Mouse (Mus musculus) CH12.LX (cell line): ENCODE measurements around the gene Nono. TPM values are rescaled to one million over a fixed set of nuclear protein-coding genes. Genes with fewer than 3 reads are reported as not detected.

ENCODE experiments used
- DNase-seq: peaks from one replicate; pipeline ENCODE4 v3.0.0-alpha.2; 2013; ENCODE audit errors: extremely low read depth
- H3K27ac ChIP-seq: 2 replicates; pipeline ENCODE4 v1.5.1; 2012; ENCODE audit warnings: low read depth, mild to moderate bottlenecking, control low read depth, moderate library complexity; ENCODE audit not compliant: insufficient read depth
- H3K27me3 ChIP-seq: replicated peaks from 2 replicates; pipeline ENCODE3; 2012; ENCODE audit warnings: inconsistent platforms
- H3K36me3 ChIP-seq, 2 experiments: replicated peaks in 1 of 2; 2 replicates each; pipeline versions ENCODE3 to v1.6.1; 2012; ENCODE audit warnings: inconsistent platforms in 1 of 2, low read length in 1 of 2, mild to moderate bottlenecking in 1 of 2, mixed read lengths in 1 of 2, moderate library complexity in 1 of 2; ENCODE audit not compliant: control insufficient read depth in 1 of 2, insufficient read depth in 1 of 2
- H3K4me1 ChIP-seq, 2 experiments: 2 replicates each; pipeline ENCODE4 v1.6.1; 2012; ENCODE audit warnings: inconsistent platforms in 1 of 2, moderate library complexity in 1 of 2; ENCODE audit not compliant: insufficient read depth in 2 of 2, control insufficient read depth in 1 of 2
- H3K4me2 ChIP-seq: 2 replicates; pipeline ENCODE4 v1.6.1; 2012; ENCODE audit warnings: low read depth, mild to moderate bottlenecking, control low read depth; ENCODE audit not compliant: poor library complexity, insufficient read depth, severe bottlenecking
- H3K4me3 ChIP-seq, 3 experiments: fragments of 150-350 bp in 1 of 3; sonication (generic) in 1 of 3; replicated peaks in 1 of 3; 2 replicates each; pipeline versions ENCODE3 to v1.5.1; 2011 to 2012; ENCODE audit warnings: low read depth in 2 of 3, low read length in 2 of 3, mild to moderate bottlenecking in 2 of 3, moderate library complexity in 2 of 3, control low read depth in 1 of 3, improper control_type of control experiment in 1 of 3, inconsistent platforms in 1 of 3, mixed read lengths in 1 of 3; ENCODE audit not compliant: poor library complexity in 1 of 3
- H3K79me2 ChIP-seq: replicated peaks from 2 replicates; pipeline ENCODE4 v1.6.1; 2012; ENCODE audit warnings: mild to moderate bottlenecking, moderate library complexity; ENCODE audit not compliant: control insufficient read depth, poor library complexity, insufficient read depth, severe bottlenecking; ENCODE audit errors: extremely low read depth
- H3K9ac ChIP-seq: 2 replicates; pipeline ENCODE4 v1.6.1; 2012; ENCODE audit warnings: low read depth, mild to moderate bottlenecking, control low read depth, moderate library complexity; ENCODE audit not compliant: insufficient read depth
- H3K9me3 ChIP-seq: replicated peaks from 2 replicates; pipeline ENCODE3; 2012; ENCODE audit warnings: low read length, inconsistent platforms, mixed read lengths
- EP300 ChIP-seq: IDR thresholded peaks from 2 replicates; pipeline ENCODE4 v1.6.1; 2011; ENCODE audit warnings: low read length, improper control_type of control experiment
- ETS1 ChIP-seq: conservative IDR thresholded peaks from 2 replicates; pipeline ENCODE4 v1.6.1; 2012; ENCODE audit warnings: low read depth, mild to moderate bottlenecking, inconsistent platforms, low read length, improper control_type of control experiment, moderate library complexity
- GABPA ChIP-seq: IDR thresholded peaks from 2 replicates; pipeline ENCODE4 v1.6.1; 2012; ENCODE audit warnings: low read depth, low read length, improper control_type of control experiment, inconsistent platforms; ENCODE audit not compliant: insufficient replicate concordance
- JUND ChIP-seq: conservative IDR thresholded peaks from 2 replicates; pipeline ENCODE4 v1.6.1; 2011; ENCODE audit warnings: low read depth, low read length, improper control_type of control experiment
- KAT2A ChIP-seq: IDR thresholded peaks from 2 replicates; pipeline ENCODE4 v1.6.1; 2012; ENCODE audit warnings: low read length, improper control_type of control experiment, inconsistent platforms; ENCODE audit not compliant: insufficient replicate concordance
- MAX ChIP-seq: IDR thresholded peaks from 2 replicates; pipeline ENCODE4 v1.6.1; 2011; ENCODE audit warnings: low read length, improper control_type of control experiment
- MAZ ChIP-seq: IDR thresholded peaks from 2 replicates; pipeline ENCODE4 v1.6.1; 2012; ENCODE audit warnings: low read depth, mild to moderate bottlenecking, inconsistent platforms, low read length, improper control_type of control experiment, moderate library complexity
- MEF2A ChIP-seq: IDR thresholded peaks from 2 replicates; pipeline ENCODE4 v1.6.1; 2014; ENCODE audit warnings: low read depth, mild to moderate bottlenecking, inconsistent platforms, low read length, improper control_type of control experiment, borderline replicate concordance
- NELFE ChIP-seq: IDR thresholded peaks from 2 replicates; pipeline ENCODE4 v1.6.1; 2011; ENCODE audit warnings: low read depth, low read length, improper control_type of control experiment
- PAX5 ChIP-seq: IDR thresholded peaks from 2 replicates; pipeline ENCODE4 v1.6.1; 2012; ENCODE audit warnings: low read length, inconsistent platforms, mixed read lengths
- POLR2A ChIP-seq: IDR thresholded peaks from 2 replicates; pipeline ENCODE4 v1.6.1; 2011; ENCODE audit warnings: low read depth, mild to moderate bottlenecking, improper control_type of control experiment, low read length
- SMC3 ChIP-seq: IDR thresholded peaks from 2 replicates; pipeline ENCODE4 v1.6.1; 2011; ENCODE audit warnings: low read depth, low read length, improper control_type of control experiment
- TCF12 ChIP-seq: IDR thresholded peaks from 2 replicates; pipeline ENCODE4 v1.6.1; 2014; ENCODE audit warnings: low read depth, mild to moderate bottlenecking, inconsistent platforms, low read length, improper control_type of control experiment
- ZKSCAN1 ChIP-seq: IDR thresholded peaks from 2 replicates; pipeline ENCODE4 v1.6.1; 2012; ENCODE audit warnings: low read depth, inconsistent platforms, low read length, improper control_type of control experiment, borderline replicate concordance
- dilution Hi-C: fragments of 300-500 bp; cut with MboI; formaldehyde crosslinking; loops from 2 replicates; pipeline ENCODE4 v1.14.3; 2020; ENCODE audit warnings: low sequenced_read_pairs; ENCODE audit not compliant: extremely low pct_unique_long_range_greater_than_20kb, extremely low pct_ligation_motif_present
- in situ Hi-C: fragments of 300-500 bp; cut with MboI; formaldehyde crosslinking; loops from 3 replicates; pipeline ENCODE4 v1.14.3; 2019; ENCODE audit warnings: low sequenced_read_pairs, low pct_ligation_motif_present, low pct_unique_long_range_greater_than_20kb, mixed read lengths
- polyA plus RNA-seq: library from polyadenylated mRNA; unstranded; fragments of >175 nt; gene quantifications from 2 replicates; pipeline ENCODE4 v1.2.1, GENCODE M21; 2012; ENCODE audit warnings: low read depth; ENCODE audit not compliant: insufficient read length
- total RNA-seq, 2 experiments: library from RNA; depleted of rRNA; stranded (reverse); fragments of 300-350 nt in 1 of 2; fragments of >200 nt in 1 of 2; gene quantifications; 2 replicates each; pipeline ENCODE4 v1.2.3; 2012 to 2014

The Nono gene
- total and polyA plus RNA-seq, 3 experiments = 314 to 535 (median 388) TPM

- Histone ChIP-seq H3K79me2 (no peaks in the 10 kb centered on the region), H3K36me3 (no peaks in the 10 kb centered on the region), H3K9ac (no peak overlapping the region), H3K27ac (no peak overlapping the region)
- TF ChIP-seq NELFE = no peak
- TF ChIP-seq, all 38 proteins: peak for 0
- no peaks in the 10 kb centered on the region for H3K9me3 ChIP-seq
- H3K4me3 ChIP-seq = no peak overlapping the region
- DNase-seq = no peak
- no peaks in the 10 kb centered on the region for H3K4me1 ChIP-seq
- H3K27me3 ChIP-seq = no peaks in the 10 kb centered on the region
- dilution Hi-C loops (no loop called here), in situ Hi-C loops (no loop called here)
- H3K4me2 ChIP-seq = no peak overlapping the region
Observed at GRCm38 (mm10) chrX:101384439-101385137, 44.5 kb upstream of the Nono start.

- no peaks in the 10 kb centered on the region for H3K36me3 ChIP-seq
- in situ Hi-C loops = no loop called here
- no peaks in the 10 kb centered on the region for H3K9me3 ChIP-seq
- no peaks in the 10 kb centered on the region for H3K27me3 ChIP-seq
- H3K4me2 ChIP-seq = no peak overlapping the region
- no peak for TF ChIP-seq POLR2A
- TF ChIP-seq GABPA = no peak
- no peak for TF ChIP-seq ETS1
- TF ChIP-seq TCF12 = no peak
- TF ChIP-seq MAZ = no peak
- no peak for TF ChIP-seq SMC3
- TF ChIP-seq EP300 = no peak
- TF ChIP-seq PAX5 = no peak
- no peak for TF ChIP-seq JUND
- TF ChIP-seq MEF2A = no peak
- TF ChIP-seq, all 38 proteins: peak for 0
- no peak for DNase-seq
- Histone ChIP-seq H3K27ac (no peak overlapping the region), H3K4me1 (no peaks in the 10 kb centered on the region), H3K79me2 (no peaks in the 10 kb centered on the region), H3K9ac (no peak overlapping the region), H3K4me3 (no peak overlapping the region)
- dilution Hi-C loops = no loop called here
Observed at GRCm38 (mm10) chrX:101386222-101386621, 42.9 kb upstream of the Nono start.

GRCm38 (mm10) chrX:101388866-101389537 lies 40.1 kb upstream of the Nono start:
- Histone ChIP-seq H3K9me3 (no peaks in the 10 kb centered on the region), H3K9ac (no peak overlapping the region), H3K36me3 (no peaks in the 10 kb centered on the region), H3K4me2 (no peak overlapping the region), H3K4me3 (no peak overlapping the region), H3K4me1 (no peaks in the 10 kb centered on the region), H3K79me2 (no peaks in the 10 kb centered on the region), H3K27me3 (no peaks in the 10 kb centered on the region), H3K27ac (no peak overlapping the region)
- in situ Hi-C loops (no loop called here), dilution Hi-C loops (no loop called here)
- DNase-seq = no peak
- TF ChIP-seq MAX (no peak), ZKSCAN1 (no peak), MAZ (no peak), KAT2A (no peak)
